Mouse (Mus musculus) stomach, postnatal 0 days (tissue): ENCODE measurements around the gene Foxp2.

Experiments used
- CTCF ChIP-seq: IDR thresholded peaks from 2 replicates; pipeline ENCODE4 v1.5.1; 2016; ENCODE audit warnings: antibody characterized with exemption, low read depth, mild to moderate bottlenecking, moderate library complexity
- EP300 ChIP-seq: optimal IDR thresholded peaks from 2 replicates; pipeline ENCODE3; 2016; ENCODE audit warnings: antibody characterized with exemption

DNA sequence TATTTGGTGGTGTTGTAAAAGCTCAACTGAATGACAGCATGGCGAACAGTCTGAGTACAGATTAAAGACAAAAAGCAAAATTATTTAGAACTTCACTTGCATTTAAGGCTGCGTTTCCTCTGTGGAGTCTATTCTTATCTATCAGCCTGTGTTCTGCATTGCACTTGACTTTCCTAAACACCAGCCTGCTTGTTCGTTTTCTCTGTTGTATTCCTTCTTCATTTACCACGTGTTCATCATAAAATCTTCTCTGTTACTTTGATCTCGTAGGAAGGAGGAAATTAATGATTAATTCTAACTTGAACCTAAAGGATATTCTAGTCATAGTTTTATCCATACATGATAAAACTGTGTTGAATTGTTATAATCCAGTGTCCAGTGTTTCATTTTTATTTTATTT, 392.9 kb downstream of the Foxp2 start:
- no peak for TF ChIP-seq EP300
- no peak for TF ChIP-seq CTCF
